Mouse (Mus musculus) kidney, postnatal 14 days (tissue): ENCODE results near the gene Prss33.
"Not testable (repeated sequence)": the region's sequence is repeated elsewhere in the genome, so short reads cannot be mapped to it uniquely, and the experiment has no call there.

Experiments
- DNase-seq: peaks from one replicate; pipeline ENCODE4 v3.0.0; 2022; ENCODE audit warnings: mixed read lengths

Prss33 gene

GRCm38 (mm10) chr17:23836006-23836575, at the start of gene Prss33:
Prss33 (minus strand) TSS chr17:23836056.
- no peak for DNase-seq

GRCm38 (mm10) chr17:23880576-23880975, 44.7 kb upstream of the Prss33 start, which contains the start of the genes Dcpp1 and Dcpp2:
Dcpp1 (plus strand) TSS chr17:23880876.
Dcpp2 (plus strand) TSS chr17:23880880.
- not testable (repeated sequence) for DNase-seq

- DNase-seq = no peak
Measured at GRCm38 (mm10) chr17:23877166-23877565, 41.3 kb upstream of the Prss33 start.

- no peak for DNase-seq
Measured at GRCm38 (mm10) chr17:23876741-23877140, 40.9 kb upstream of the Prss33 start.

- DNase-seq = peak; percentile 68
Measured at GRCm38 (mm10) chr17:23873884-23874856, 38.3 kb upstream of the Prss33 start.

DNA sequence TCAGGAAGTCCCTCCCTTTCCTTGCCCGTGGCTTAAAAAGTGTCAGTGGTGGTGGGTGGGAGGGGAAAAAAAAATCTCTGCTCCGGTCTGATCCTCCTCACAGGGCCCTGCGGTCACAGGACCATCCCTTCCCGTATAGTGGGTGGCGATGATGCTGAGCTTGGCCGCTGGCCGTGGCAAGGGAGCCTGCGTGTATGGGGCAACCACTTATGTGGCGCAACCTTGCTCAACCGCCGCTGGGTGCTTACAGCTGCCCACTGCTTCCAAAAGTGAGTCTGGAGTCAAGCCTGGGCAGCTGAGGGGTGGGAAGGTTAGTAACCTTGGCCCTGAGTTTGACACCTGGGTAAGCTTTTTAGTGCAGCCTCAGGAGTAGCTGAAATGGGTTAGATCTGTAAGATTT, 32.7 kb upstream of the Prss33 start:
- DNase-seq = no peak

DNA sequence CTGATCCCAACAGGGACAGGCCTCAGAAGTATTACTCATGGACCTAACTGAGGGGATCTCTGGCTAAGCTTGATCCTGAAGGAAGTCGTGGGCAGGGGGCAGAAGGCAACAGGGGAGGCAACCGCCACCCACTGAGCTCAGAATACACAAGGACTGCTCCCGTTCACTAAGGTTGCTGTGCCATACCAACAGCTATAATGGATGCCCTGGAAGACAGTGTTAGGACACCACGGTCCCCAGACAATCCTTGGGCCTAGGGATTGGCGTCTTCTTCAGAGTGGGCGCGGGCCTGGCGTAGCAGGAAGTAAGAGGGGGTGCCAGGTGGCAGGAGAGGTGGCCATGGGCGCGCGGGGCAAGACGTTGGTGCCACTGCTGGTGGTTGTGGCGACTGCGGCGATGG, 31.9 kb upstream of the Prss33 start, which contains the start of gene Prss21:
Gene Prss21, plus strand, starts transcription at position 301 of the 400 bp plus-strand sequence.
- no peak for DNase-seq

GRCm38 (mm10) chr17:23862926-23863325, 27.1 kb upstream of the Prss33 start:
- DNase-seq = no peak

DNA sequence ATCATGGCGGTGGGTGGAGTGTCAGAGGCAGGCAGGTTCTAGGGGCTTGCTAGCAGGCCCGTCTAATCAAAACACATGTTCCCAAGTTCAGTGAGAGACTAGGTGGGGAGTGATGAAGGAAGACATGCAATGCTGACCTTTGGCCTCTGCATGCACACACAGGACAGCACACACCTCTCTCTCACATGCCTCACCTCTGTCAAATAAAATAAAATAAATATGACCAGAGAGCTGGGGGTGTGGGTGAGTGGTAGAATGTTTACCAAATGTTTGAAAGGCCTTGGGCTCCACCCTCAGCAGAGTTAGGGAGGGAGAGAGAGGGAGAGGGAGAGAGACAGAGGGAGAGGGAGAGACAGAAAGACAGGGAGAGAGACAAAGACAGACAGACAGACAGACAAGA, 22.1 kb upstream of the Prss33 start:
- no peak for DNase-seq

- DNase-seq = no peak
Measured at GRCm38 (mm10) chr17:23857193-23857592, 21.3 kb upstream of the Prss33 start.

GRCm38 (mm10) chr17:23854229-23854765, 18.4 kb upstream of the Prss33 start:
- no peak for DNase-seq

- peak; percentile 58 for DNase-seq
Measured at GRCm38 (mm10) chr17:23853292-23853691, 17.4 kb upstream of the Prss33 start.

DNA sequence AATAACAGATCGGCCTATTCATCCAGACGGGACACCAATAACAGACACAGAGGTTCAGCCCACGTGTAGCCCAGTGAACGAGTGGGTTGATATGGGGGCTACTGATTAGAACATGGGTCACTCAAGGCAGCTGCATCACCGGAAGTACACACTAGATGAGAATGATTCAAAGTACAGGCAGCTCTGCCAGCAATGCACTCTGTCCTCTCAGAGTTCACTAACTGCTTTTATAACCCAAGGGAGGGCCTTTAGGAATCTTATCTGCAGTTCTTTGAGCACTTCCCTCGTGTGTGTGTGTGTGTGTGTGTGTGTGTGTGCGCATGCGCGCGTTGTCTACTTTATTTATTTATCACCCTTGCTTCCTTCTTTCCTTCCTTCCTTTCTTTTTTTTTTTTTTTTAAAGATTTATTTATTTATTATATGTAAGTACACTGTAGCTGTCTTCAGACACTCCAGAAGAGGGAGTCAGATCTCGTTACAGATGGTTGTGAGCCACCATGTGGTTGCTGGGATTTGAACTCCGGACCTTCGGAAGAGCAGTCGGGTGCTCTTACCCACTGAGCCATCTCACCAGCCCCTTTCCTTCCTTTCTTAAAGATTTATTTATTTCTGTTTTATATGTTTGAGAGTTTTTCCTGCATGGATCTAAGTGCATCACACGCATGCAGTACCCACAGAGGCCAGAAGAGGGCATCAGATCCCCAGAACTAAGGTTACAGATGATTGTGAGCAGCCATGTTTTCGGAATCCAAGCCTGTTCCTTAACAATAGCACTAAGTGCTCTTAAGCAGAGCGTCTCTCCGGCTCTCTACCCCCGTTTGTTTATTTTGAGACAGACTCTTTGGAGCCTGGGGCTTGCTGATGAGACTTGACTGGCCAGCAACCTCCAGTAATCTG, 15.2 kb upstream of the Prss33 start:
- DNase-seq = peak; percentile 62

DNA sequence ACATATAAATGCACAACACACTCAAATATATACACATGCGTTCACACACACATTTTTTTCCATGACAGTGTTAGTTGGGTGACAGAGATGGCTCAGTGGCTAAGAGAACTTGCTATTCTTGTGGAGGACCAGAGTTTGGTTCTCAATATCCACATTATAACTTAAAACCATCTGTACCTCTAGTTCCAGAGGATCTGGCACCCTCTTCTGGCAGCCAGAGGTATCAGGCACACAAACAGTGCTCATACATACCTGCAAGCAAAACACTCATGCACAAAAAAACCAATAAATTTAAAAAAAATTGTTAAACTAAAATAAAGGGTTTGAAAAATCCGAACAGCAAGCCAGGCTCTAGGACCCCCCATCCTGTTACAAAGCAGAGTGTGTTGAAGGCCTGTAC, 14.2 kb upstream of the Prss33 start:
- DNase-seq = no peak

DNA sequence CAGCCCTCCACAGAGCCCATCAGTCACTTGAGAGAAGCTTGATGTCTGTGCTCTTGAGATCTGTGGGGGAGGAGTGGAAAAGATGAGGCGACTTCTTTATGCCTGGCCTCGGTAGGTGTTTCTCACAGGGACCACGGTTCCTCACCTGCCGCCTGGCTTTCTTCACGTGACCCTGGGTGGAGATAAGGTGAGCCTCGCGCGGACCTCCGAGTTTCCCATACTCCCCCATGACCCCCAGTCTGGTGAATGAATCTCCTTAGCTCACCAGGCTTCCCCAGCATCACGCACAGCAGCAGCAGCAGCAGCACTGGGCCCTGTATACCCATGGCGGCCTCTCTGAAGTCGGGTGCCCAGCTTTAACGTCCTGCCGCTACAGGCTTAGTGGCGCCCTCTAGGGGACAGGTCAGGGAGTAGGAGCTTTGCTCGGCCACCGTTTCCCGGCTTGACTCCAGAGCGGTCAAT, 8.0 kb upstream of the Prss33 start, which contains the start of the genes Prss32 and Prss41:
Gene Prss32, plus strand, starts transcription at position 44 of the 462 bp plus-strand sequence.
Gene Prss41, minus strand, starts transcription at position 361 of the 462 bp plus-strand sequence.
- peak; percentile 42 for DNase-seq

- no peak for DNase-seq
Measured at GRCm38 (mm10) chr17:23843141-23843811, 7.4 kb upstream of the Prss33 start.

- peak; percentile 69 for DNase-seq
Measured at GRCm38 (mm10) chr17:23841145-23841544, 5.3 kb upstream of the Prss33 start.

- DNase-seq = no peak
Measured at GRCm38 (mm10) chr17:23831201-23831600, 4.7 kb downstream of the Prss33 start.

GRCm38 (mm10) chr17:23829064-23829619, 6.7 kb downstream of the Prss33 start, which contains the start of gene Elob:
Elob (minus strand) TSS chr17:23829136.
- peak; percentile 93 for DNase-seq

- no peak for DNase-seq
Measured at GRCm38 (mm10) chr17:23828271-23829001, 7.4 kb downstream of the Prss33 start.
